Mouse (Mus musculus): Measurements from ENCODE around the gene Lrrc37a. TPM values are rescaled to one million over a fixed set of nuclear protein-coding genes. Genes with fewer than 3 reads are reported as not detected.
"Not testable (repeated sequence)": the region's sequence is repeated elsewhere in the genome, so short reads cannot be mapped to it uniquely, and the experiment has no call there.

Gene Lrrc37a
- not detected in 2 replicates for polyA plus RNA-seq (2014; fragmentation: Nextera tagmentation; extraction: Ambion mirVana)

DNA sequence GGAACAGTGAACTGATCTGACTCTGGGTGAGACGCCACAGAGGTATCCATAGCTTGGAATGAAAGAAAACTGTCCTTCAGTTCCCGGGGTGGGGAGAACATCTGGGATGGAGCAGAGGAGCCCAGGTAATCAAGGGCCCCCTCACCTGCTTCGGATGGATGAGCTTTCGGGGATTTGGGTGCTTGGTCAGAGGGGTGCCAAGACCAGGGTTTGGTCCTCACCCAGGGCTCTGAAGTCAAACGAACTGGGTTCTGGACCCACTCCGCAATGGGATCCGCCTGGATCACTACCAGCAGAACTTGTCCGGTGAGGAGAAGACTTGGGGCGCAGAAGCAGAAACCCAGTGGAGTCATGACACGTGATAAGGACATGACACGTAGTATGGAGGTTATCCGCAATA lies at the start of gene Lrrc37a:
Lrrc37a (minus strand) TSS at position 101 of the 400 bp plus-strand sequence.
- Histone ChIP-seq H3K9me3 (ENCODE audit: control insufficient read depth, low read length) (no peaks in the 10 kb centered on the region), H3K9ac (replicated peaks; ENCODE audit: low read depth, low read length) (no peak within 1 kb of the TSS), H3K27ac (ENCODE audit: low read depth, low read length) (no peak within 1 kb of the TSS), H3K4me3 (ENCODE audit: low read depth, low read length) (no peak within 1 kb of the TSS), H3K27me3 (ENCODE audit: control insufficient read depth, insufficient read depth, low read length) (no peaks in the 10 kb centered on the region), H3K4me1 (ENCODE audit: control insufficient read depth, insufficient read depth, low read length) (no peaks in the 10 kb centered on the region), H3K4me2 (ENCODE audit: low read depth, low read length) (no peak within 1 kb of the TSS), H3K36me3 (ENCODE audit: control insufficient read depth, insufficient read depth, low read length) (no peaks in the 10 kb centered on the region)
- 95% methylated on average over 12 of the region's 12 CpGs for WGBS
- no peak for ATAC-seq (ENCODE audit: low read depth)

DNA sequence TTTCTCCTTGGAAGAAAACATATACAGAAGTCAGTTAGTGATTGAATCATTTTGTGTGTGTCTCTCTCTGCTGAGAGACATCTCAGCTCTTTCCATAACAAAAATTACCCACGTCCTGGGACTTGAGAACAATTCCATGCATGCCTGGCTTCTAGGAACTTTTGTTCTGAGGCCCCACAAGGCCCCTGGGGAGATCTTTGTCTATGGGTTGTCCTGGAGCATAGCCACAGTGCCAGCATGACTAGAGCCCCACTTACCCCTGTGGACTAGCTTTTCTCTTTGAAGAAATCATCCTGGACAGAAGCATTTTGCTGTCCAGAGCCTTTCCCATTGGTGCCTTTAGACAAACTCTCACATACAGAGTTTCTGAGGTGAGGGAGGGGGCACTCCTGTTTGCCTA lies 30.6 kb upstream of the Lrrc37a start:
- not testable (repeated sequence) for H3K9me3 ChIP-seq (ENCODE audit: control insufficient read depth, low read length); H3K27me3 ChIP-seq (ENCODE audit: control insufficient read depth, insufficient read depth, low read length); H3K4me3 ChIP-seq (ENCODE audit: low read depth, low read length); H3K4me1 ChIP-seq (ENCODE audit: control insufficient read depth, insufficient read depth, low read length); H3K36me3 ChIP-seq (ENCODE audit: control insufficient read depth, insufficient read depth, low read length); H3K27ac ChIP-seq (ENCODE audit: low read depth, low read length); ATAC-seq (ENCODE audit: low read depth); H3K9ac ChIP-seq (replicated peaks; ENCODE audit: low read depth, low read length); H3K4me2 ChIP-seq (ENCODE audit: low read depth, low read length)
- WGBS: 14% methylated on average over 1 of the region's 1 CpGs

GRCm38 (mm10) chr11:103512111-103512510 lies 7.7 kb upstream of the Lrrc37a start:
- Histone ChIP-seq H3K4me2 (ENCODE audit: low read depth, low read length) (no peak overlapping the region), H3K36me3 (ENCODE audit: control insufficient read depth, insufficient read depth, low read length) (no peaks in the 10 kb centered on the region), H3K27me3 (ENCODE audit: control insufficient read depth, insufficient read depth, low read length) (no peaks in the 10 kb centered on the region), H3K9ac (replicated peaks; ENCODE audit: low read depth, low read length) (no peak overlapping the region), H3K9me3 (ENCODE audit: control insufficient read depth, low read length) (no peaks in the 10 kb centered on the region), H3K27ac (ENCODE audit: low read depth, low read length) (no peak overlapping the region), H3K4me3 (ENCODE audit: low read depth, low read length) (no peak overlapping the region), H3K4me1 (ENCODE audit: control insufficient read depth, insufficient read depth, low read length) (no peaks in the 10 kb centered on the region)
- WGBS: 88% methylated on average over 2 of the region's 2 CpGs
- ATAC-seq (ENCODE audit: low read depth): no peak

GRCm38 (mm10) chr11:103464443-103464842 lies 40.0 kb downstream of the Lrrc37a start:
- ATAC-seq (ENCODE audit: low read depth): no peak

GRCm38 (mm10) chr11:103451105-103451504 lies 53.3 kb downstream of the Lrrc37a start:
- not testable (repeated sequence) for H3K36me3 ChIP-seq (ENCODE audit: control insufficient read depth, insufficient read depth, low read length); H3K4me3 ChIP-seq (ENCODE audit: low read depth, low read length); H3K9me3 ChIP-seq (ENCODE audit: control insufficient read depth, low read length); H3K27ac ChIP-seq (ENCODE audit: low read depth, low read length); H3K9ac ChIP-seq (replicated peaks; ENCODE audit: low read depth, low read length); H3K4me2 ChIP-seq (ENCODE audit: low read depth, low read length); H3K27me3 ChIP-seq (ENCODE audit: control insufficient read depth, insufficient read depth, low read length); H3K4me1 ChIP-seq (ENCODE audit: control insufficient read depth, insufficient read depth, low read length); ATAC-seq (ENCODE audit: low read depth)
- 44% methylated on average over 1 of the region's 1 CpGs for WGBS

More at GRCm38 (mm10) chr11:103464443-103464842, 40.0 kb downstream of the Lrrc37a start:
- Histone ChIP-seq H3K36me3 (ENCODE audit: control insufficient read depth, insufficient read depth, low read length) (no peaks in the 10 kb centered on the region), H3K4me3 (ENCODE audit: low read depth, low read length) (no peak overlapping the region), H3K27ac (ENCODE audit: low read depth, low read length) (no peak overlapping the region), H3K9me3 (ENCODE audit: control insufficient read depth, low read length) (no peaks in the 10 kb centered on the region), H3K4me2 (ENCODE audit: low read depth, low read length) (no peak overlapping the region), H3K9ac (replicated peaks; ENCODE audit: low read depth, low read length) (no peak overlapping the region), H3K27me3 (ENCODE audit: control insufficient read depth, insufficient read depth, low read length) (no peaks in the 10 kb centered on the region), H3K4me1 (ENCODE audit: control insufficient read depth, insufficient read depth, low read length) (no peaks in the 10 kb centered on the region)
- 70% methylated on average over 7 of the region's 7 CpGs for WGBS

- H3K27ac ChIP-seq (ENCODE audit: low read depth, low read length); H3K9me3 ChIP-seq (ENCODE audit: control insufficient read depth, low read length); H3K4me1 ChIP-seq (ENCODE audit: control insufficient read depth, insufficient read depth, low read length); H3K4me3 ChIP-seq (ENCODE audit: low read depth, low read length); H3K36me3 ChIP-seq (ENCODE audit: control insufficient read depth, insufficient read depth, low read length); H3K9ac ChIP-seq (replicated peaks; ENCODE audit: low read depth, low read length); H3K27me3 ChIP-seq (ENCODE audit: control insufficient read depth, insufficient read depth, low read length); ATAC-seq (ENCODE audit: low read depth); H3K4me2 ChIP-seq (ENCODE audit: low read depth, low read length): not testable (repeated sequence)
- WGBS: 90% methylated on average over 14 of the region's 14 CpGs
Measured at GRCm38 (mm10) chr11:103449721-103450120, 54.7 kb downstream of the Lrrc37a start.

GRCm38 (mm10) chr11:103443678-103444077 lies 60.7 kb downstream of the Lrrc37a start:
- 94% methylated on average over 3 of the region's 3 CpGs for WGBS
- no peak overlapping the region for H3K4me3 ChIP-seq (ENCODE audit: low read depth, low read length)
- no peak for ATAC-seq (ENCODE audit: low read depth)
- no peaks in the 10 kb centered on the region for H3K36me3 ChIP-seq (ENCODE audit: control insufficient read depth, insufficient read depth, low read length)
- H3K4me2 ChIP-seq (ENCODE audit: low read depth, low read length): no peak overlapping the region
- H3K27me3 ChIP-seq (ENCODE audit: control insufficient read depth, insufficient read depth, low read length): no peaks in the 10 kb centered on the region
- no peaks in the 10 kb centered on the region for H3K4me1 ChIP-seq (ENCODE audit: control insufficient read depth, insufficient read depth, low read length)
- no peak overlapping the region for H3K27ac ChIP-seq (ENCODE audit: low read depth, low read length)
- no peak overlapping the region for H3K9ac ChIP-seq (replicated peaks; ENCODE audit: low read depth, low read length)
- H3K9me3 ChIP-seq (ENCODE audit: control insufficient read depth, low read length): no peaks in the 10 kb centered on the region

GRCm38 (mm10) chr11:103436282-103436681 lies 68.1 kb downstream of the Lrrc37a start:
- no peak overlapping the region for H3K4me2 ChIP-seq (ENCODE audit: low read depth, low read length)
- H3K27ac ChIP-seq (ENCODE audit: low read depth, low read length): no peak overlapping the region
- 85% methylated on average over 5 of the region's 5 CpGs for WGBS
- no peak overlapping the region for H3K4me3 ChIP-seq (ENCODE audit: low read depth, low read length)
- no peaks in the 10 kb centered on the region for H3K27me3 ChIP-seq (ENCODE audit: control insufficient read depth, insufficient read depth, low read length)
- H3K4me1 ChIP-seq (ENCODE audit: control insufficient read depth, insufficient read depth, low read length): no peaks in the 10 kb centered on the region
- no peak for ATAC-seq (ENCODE audit: low read depth)
- H3K9ac ChIP-seq (replicated peaks; ENCODE audit: low read depth, low read length): no peak overlapping the region
- H3K36me3 ChIP-seq (ENCODE audit: control insufficient read depth, insufficient read depth, low read length): no peaks in the 10 kb centered on the region
- no peaks in the 10 kb centered on the region for H3K9me3 ChIP-seq (ENCODE audit: control insufficient read depth, low read length)

DNA sequence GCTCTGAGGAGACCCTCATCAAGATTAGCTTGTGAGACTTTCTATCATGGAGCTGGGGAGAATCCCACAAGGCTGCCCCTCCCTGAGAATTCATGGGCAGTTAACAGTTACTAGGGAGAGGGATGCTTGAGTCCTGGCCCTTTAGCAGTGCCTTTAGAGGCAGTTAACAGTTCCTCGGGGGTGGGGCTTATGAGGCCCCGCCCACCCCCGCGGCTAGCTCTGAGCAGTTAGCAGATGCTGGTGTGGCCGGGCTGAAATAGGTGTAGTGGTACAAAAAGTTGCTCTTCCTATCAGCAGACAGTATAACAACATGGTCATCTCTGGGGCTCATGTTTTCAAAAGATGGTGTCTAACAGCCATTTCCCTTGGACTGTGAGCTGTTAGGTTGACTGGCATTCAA lies 79.4 kb downstream of the Lrrc37a start:
- Histone ChIP-seq H3K27ac (ENCODE audit: low read depth, low read length) (no peak overlapping the region), H3K4me1 (ENCODE audit: control insufficient read depth, insufficient read depth, low read length) (no peaks in the 10 kb centered on the region), H3K9ac (replicated peaks; ENCODE audit: low read depth, low read length) (no peak overlapping the region), H3K36me3 (ENCODE audit: control insufficient read depth, insufficient read depth, low read length) (no peaks in the 10 kb centered on the region), H3K4me3 (ENCODE audit: low read depth, low read length) (no peak overlapping the region), H3K27me3 (ENCODE audit: control insufficient read depth, insufficient read depth, low read length) (no peaks in the 10 kb centered on the region), H3K9me3 (ENCODE audit: control insufficient read depth, low read length) (no peaks in the 10 kb centered on the region), H3K4me2 (ENCODE audit: low read depth, low read length) (no peak overlapping the region)
- no peak for ATAC-seq (ENCODE audit: low read depth)
- WGBS: 32% methylated on average over 5 of the region's 5 CpGs

DNA sequence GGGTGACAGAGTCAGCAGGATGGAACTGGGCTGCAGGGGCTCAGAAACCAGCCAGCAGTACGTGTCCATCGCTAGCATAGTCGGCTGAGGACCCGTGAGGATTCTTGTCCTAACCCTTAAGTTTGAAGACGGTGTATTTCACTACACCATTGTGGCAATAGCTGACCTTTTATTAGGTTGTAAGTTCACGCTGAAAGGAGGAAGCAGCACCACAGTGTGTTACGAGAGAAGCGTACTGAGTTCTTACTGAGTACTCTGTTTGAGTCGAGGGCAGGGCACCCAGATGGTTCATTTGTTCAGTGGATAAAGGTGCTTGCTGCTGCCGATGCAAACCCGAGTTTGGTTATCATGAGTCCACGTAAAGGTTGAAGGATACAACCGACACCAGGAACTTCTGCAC lies 84.7 kb downstream of the Lrrc37a start:
- no peaks in the 10 kb centered on the region for H3K4me1 ChIP-seq (ENCODE audit: control insufficient read depth, insufficient read depth, low read length)
- H3K36me3 ChIP-seq (ENCODE audit: control insufficient read depth, insufficient read depth, low read length): no peaks in the 10 kb centered on the region
- H3K27ac ChIP-seq (ENCODE audit: low read depth, low read length): no peak overlapping the region
- WGBS: 86% methylated on average over 13 of the region's 13 CpGs
- no peak overlapping the region for H3K4me3 ChIP-seq (ENCODE audit: low read depth, low read length)
- H3K9me3 ChIP-seq (ENCODE audit: control insufficient read depth, low read length): no peaks in the 10 kb centered on the region
- no peak overlapping the region for H3K9ac ChIP-seq (replicated peaks; ENCODE audit: low read depth, low read length)
- ATAC-seq (ENCODE audit: low read depth): no peak
- H3K4me2 ChIP-seq (ENCODE audit: low read depth, low read length): no peak overlapping the region
- H3K27me3 ChIP-seq (ENCODE audit: control insufficient read depth, insufficient read depth, low read length): no peaks in the 10 kb centered on the region

Measured in neural tube, embryonic 14.5 days (tissue).